Mouse (Mus musculus) hindbrain, embryonic 11.5 days (tissue): ENCODE results near the gene Trrap. TPM values are rescaled to one million over a fixed set of nuclear protein-coding genes. Genes with fewer than 3 reads are reported as not detected.

Experiments used
- polyA plus RNA-seq: library from polyadenylated mRNA; unstranded; fragments of >200 nt; fragmentation: Nextera tagmentation; extraction: Ambion mirVana; gene quantifications from 2 replicates; pipeline ENCODE4 v1.2.1, GENCODE M21; 2014

Trrap gene
- polyA plus RNA-seq, 1 experiment from 2014 or later: 102 TPM

Other genes with a start within 250 kb of the Trrap start
- 2.4 and 2.6 TPM in 2 replicates for gene Nptx2, start 221.8 kb upstream of the Trrap start, polyA plus RNA-seq
- gene Tmem130, start 5.9 kb upstream of the Trrap start, polyA plus RNA-seq: 20.1 and 22.9 TPM in 2 replicates
- gene Smurf1, start 198.1 kb downstream of the Trrap start, polyA plus RNA-seq: 16.6 and 18.1 TPM in 2 replicates